Mouse (Mus musculus) retina, postnatal 1 day (tissue): ENCODE results near the gene Plcg2.
A peak's percentile ranks its signal among the peaks of the same experiment; 100 is the strongest.

ENCODE experiments used
- DNase-seq: peaks from one replicate; pipeline ENCODE4 v3.0.0-alpha.2; 2012

The Plcg2 gene

DNA sequence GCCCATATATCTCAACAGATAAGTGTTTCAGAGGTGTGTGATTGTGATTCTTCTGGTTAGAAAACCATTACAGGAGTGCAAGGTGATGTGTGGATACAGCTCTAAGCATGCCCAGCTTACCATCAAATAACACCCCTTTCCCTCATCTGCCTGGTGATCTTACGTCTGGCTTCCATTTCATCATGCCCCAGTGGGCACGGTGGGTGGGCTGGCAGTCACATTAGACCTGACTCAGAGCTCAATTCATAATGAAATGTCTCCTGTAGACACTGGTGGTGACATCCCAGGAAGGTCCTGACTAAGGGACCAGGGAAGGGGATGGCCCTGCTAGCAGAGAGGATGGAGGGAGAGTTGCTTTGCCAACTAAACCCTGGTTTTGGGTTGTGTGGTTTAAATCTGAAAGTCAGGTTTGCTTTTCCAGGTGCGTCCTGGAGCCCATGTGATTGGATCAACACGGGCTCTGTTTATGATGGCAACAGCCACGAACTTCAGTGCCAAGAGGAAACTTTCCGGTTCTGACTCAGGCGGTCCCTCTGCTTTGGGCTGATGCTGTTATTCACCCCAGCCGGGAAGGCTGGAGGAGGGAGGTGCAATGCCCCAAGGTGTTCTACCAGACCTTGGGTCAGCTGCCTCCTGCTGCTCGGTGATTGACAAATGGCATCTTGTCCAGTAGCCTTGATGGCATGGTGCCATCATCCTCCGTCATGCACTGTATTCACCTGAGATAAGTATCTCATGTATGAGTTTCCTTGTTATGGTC lies 9.7 kb upstream of the Plcg2 start:
- DNase-seq = no peak

DNA sequence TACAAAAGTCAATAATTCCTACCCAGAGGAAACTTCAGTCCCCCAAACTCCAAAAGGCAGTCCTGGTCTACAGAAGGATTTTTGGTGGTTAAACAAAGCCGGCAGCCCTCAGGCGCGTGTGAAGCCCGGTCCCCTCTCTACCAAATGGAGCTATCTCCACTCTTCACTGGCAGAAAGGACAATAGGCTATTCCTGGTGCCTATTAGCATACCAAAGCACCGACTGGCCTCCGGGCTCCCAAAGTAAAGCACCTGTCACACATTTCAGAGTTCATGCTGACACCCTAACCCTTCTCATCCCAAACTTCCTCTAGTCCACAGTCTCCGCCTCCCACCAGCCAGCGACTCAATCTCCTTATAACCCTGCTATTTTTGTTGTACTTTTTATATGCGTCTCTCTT lies 4.5 kb upstream of the Plcg2 start:
- no peak for DNase-seq

DNA sequence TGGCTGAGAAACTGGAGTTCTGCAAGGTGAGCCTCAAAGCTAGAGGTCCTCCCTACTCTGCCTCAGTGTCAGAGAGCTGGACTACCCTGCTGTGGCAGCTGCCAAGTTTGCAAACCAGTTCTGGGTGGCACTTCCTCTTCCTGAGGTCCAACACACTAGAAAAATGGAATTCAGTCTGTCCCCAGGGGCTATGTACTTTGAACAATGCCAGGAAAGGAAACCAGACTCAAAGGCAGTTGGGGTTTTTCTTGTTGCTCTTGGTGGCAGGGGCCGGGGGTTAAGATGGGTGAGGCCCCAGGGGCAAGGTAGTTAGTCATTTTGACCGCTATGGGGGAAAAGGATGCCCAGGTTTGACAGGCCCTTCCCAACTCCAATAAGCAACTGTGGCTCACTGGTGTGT lies 3.2 kb upstream of the Plcg2 start:
- DNase-seq = no peak

DNA sequence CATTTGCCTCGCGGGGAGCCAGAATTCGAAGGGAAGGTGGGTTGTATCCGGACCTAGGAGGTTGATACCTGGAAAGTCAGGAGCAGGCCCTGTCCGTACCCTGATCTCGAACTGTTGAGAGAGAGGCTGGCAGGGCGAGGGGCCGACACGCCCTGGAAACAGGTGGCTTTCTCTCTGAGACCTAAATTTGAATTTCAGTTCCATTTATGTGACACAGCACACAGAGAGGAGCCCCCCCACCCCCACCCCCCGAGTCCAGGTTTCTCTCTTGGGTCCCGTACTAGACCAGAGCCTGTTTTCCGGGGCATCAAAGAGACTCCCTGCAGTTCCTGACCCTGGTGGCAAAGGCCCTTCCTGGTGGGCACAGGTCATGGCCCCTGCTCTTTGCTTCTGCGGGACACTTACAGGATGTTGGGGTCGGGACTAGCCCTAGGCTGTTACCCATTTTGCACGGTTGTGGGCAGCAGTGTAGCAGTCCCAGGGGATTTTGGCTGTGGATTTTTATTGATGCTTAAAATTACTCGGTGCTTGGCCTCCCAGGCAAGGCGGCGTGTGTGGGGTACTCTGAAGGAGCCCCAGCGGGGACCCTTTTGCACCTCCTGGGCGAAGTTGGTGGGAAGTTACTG lies 937 bp downstream of the Plcg2 start:
- DNase-seq = no peak

DNA sequence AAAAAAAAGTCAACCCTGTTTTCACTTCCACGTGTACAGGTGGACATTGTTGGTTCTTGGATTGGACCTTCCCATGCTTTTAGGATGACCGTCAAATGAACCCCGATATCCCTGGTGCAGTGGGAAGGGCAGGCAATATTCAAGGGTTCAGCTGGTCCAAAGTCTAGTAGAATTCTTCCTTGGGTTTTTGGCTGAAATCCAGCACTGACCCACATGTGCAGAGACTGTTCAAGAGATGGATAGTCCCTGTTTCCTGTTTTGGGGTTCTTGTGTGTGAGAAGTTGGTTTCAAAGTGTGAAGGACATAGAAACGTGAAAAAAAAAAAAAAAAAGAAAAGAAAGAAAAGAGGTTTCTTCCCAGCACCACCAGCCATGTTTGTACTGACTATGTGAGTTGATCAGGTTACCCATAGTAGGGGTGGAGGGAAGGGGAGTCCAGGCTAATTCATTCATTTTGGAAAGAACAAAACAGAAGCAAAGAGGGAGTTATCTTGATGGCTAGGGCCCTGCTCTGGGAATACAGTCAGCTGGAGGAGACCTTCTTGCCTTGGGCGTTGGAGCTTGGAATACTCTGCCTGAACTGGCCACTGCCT lies 2.2 kb downstream of the Plcg2 start:
- no peak for DNase-seq

DNA sequence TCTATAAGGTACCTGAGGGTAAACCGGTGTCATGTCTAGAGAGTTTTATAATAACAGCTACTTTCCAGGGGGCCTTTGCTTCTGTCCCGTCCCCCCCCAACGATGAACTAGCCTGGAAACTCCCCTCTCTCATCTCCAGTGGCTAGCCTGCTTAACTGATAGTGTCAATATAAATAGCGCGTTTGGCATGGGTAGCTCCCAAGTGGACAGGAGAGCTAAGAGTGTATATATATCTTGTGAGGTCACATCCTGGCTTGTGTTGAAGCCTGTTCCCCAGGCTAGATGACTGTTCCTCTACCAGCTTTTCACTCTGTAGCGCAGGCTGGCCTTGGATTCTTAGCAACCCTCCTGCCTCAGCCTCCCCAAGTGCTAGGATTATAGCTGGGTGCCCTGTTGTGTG lies 3.2 kb downstream of the Plcg2 start:
- DNase-seq = no peak

DNA sequence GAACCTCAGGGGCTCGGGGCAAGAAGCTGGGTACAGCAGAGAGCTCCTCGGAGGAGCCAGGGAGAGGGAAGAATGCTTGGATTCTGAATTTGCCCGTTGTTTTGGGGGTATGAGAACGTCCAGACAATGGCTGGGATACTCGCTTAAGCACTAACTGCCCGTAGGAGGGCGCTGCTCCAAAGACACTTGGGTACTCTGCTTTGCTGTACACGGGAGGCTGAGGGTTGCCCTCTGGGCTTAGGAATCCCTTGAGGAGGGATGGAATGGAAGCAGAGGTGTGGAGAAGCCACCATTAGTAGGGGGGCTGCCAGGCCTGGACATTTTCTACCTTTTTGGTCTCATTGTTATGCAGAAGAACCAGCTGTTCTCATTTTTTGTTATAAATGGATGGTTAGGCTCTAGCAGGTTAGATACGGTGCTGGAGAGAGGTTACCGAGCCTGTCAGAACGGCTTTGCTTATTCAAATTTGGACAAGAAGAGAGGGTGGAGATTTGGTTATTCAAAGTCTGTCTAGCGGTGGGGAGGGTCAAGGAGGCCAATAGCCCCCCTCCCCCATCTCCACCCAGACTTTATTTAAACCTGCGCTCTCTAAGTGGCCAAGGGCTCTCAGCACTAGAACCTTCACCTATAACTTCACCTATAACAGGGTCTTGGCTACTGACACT lies 5.4 kb downstream of the Plcg2 start:
- DNase-seq = no peak

DNA sequence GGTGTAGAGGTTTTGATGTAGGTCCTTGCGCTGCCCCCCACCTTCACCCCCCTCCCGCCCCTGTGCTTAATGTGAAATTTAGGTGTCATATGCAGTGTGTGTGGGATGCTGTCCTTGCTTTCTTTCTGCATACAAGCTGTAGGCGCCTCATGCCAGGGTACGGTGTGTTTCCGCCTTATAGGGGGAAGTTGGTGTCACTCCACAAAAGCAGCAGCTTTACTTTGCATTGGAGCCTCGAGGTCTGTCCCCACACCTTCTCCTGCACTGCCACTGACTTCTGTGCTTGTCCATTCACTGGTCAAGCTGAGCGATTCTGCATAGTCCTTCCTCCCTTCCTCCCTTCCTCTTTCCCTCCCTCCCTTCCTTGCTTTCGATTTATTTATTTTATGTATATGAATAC lies 9.6 kb downstream of the Plcg2 start:
- no peak for DNase-seq

DNA sequence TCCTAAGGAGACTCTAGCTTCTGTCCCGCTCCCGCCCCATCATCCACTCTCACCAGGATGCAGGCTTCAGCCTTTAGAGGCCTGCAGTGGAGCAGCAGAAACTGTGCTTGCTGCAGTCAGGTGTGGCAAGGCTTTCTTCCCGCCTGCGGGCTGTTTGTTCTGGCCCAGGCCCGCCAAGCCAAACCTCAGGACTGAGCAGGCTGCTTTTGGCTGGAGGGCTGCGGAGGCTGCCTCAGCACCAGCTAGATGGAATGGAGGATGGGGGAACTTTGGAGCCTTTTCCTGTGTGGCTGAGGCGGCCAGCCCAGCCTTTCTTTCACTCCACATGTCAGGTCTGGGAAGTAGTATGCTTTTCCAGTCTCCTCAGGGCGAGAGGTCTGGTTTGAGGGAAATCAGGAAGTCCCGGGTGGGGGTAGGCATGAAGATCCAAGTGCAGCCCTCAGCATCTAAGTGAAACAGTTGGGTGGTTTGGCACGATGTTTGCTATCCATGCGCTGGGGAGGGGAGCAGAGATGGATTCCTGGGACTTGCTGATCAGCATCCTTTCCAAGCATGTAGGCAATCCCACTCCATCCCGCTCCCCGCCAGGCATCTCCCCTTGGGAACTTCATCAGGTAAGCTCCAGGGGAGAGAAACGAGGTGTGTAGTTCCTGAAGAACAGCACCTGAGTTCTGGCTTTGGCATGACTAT lies 18.9 kb downstream of the Plcg2 start:
- DNase-seq = no peak

DNA sequence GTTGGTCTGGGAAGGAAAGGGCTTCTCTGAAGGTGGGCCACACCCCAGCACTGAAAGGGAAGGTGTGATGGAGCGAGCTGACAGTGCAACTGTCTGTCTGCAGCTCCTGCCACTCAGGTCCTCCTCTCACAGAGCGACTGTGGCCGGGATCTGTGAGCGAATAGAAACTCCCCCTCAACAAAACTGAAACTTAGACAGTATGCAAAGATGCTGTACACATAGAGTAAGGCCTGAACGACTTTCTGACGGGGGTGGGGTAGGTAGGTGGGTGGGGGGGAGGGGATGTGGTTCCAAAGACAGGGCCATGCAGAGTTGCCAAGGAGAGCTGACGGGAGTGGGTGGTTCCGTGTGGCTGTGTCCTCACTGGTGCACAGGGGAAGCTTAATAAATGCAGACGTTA lies 19.8 kb downstream of the Plcg2 start:
- no peak for DNase-seq

DNA sequence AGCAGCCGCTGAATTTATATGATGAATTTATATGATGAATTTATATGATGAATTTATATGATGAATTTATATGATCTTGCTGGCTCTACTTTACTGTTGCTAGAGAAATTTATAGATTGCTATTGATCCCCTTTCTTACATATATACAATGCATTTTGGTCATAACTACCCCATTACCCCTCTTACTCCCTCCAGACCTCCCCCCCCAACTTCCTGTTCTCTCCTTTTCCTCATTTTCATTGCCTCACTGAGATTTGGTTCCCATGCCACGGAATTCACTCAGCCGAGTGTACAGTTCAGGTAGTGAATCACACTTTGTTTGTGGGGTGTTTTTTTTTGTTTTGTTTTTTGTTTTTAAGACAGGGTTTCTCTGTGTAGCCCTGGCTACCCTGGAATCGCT lies 20.8 kb downstream of the Plcg2 start:
- no peak for DNase-seq

DNA sequence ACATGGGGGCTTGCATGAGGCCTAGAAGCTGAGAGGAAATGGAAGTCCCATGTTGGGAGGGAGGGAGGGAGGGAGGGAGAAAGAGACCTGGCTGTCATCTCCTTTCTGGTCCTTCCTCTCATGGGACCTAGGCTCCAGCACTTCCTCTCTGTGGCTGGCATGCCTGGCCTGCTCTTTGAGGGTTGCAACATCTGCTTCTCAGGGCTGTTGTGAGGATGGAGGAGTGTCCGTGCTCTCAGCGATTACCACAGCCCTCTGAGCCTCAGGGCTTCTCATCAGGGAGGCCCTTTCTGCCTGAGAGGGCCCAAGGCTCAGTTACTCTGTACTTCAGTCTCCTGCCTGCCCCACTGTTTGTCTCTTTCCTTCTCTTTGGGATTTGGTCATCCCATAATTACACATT lies 28.1 kb downstream of the Plcg2 start:
- no peak for DNase-seq

DNA sequence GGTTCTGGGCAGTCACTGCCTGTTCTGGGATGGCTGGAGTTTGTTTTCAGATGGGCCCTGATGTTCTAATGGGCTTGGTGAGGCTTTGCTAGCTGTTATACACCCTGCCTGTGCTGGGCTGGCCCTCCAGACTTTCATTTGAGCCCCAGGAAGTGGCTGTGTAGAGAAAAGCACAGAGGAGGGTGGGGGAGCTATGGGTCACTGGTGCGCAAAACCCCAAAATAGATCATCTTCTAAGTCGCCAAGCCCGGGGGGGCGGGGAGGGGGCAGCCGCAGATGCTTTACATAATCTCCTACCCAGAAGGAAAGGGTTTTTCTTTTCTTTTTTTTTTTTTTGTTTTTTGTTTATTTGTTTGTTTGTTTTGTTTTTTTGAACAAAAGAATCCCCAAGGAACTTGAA lies 29.9 kb downstream of the Plcg2 start:
- no peak for DNase-seq

DNA sequence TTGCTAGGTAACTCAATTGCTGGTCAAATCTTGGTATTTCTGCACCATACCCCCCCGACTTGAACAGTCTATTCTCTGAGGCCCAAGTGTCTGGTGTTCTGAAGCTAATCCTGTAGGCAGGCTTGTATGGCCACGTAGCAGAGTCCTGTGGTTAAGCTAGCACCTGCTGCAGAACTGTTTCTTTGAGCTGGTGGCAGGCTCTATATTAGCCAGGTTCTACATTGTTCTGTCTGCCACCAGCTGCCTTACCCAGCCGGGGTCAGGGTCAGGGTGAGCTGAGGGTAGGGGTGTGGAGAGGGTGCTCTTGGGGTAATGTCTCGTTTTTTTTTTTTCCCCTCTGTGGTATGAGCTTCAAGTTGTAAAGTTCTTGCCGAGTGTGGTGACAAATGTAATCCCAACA lies 31.1 kb downstream of the Plcg2 start:
- no peak for DNase-seq

DNA sequence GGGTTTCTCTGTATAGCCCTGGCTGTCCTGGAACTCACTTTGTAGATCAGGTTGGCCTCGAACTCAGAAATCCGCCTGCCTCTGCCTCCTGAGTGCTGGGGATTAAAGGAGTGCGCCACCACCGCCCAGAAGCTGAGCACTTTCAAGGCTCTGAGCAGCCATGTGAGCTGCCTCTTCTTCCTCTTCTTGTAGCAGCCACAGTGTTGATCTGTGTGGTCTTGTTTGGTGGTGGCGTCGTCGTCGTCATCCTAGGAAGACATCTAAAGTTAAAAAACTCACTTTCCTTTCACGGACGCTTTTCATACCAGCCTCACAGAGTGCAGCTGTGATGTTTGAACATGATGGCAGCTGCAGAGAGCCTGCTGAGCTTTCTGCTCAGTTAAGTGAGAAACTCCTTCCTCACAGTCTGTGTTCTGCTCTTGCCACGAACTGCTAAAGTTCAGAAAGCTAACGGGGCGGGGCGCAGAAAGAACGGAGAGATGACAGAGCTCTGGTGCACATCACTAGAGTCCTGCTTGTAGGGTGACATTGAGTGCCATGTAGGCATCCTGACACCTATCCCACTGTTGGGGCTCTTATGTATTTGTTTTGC lies 34.4 kb downstream of the Plcg2 start:
- no peak for DNase-seq

DNA sequence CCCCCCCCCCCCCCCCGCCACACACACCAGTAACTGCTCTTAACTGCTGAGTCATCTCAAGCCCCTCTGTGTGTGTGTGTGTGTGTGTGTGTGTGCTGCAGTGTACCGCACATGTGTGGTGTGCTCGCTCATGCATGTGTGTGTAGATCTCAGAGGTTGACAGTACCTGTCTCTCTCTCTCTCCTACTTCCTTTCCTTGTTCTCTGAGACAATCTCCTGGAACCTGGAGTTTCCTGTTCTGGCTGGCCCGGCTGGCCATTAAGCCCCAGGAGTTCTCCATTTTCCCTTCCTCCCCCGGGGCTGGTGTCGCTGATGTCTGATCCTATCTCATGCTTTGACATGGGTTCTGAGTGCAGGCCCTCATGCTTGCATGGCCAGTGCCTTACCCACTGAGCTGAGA lies 38.8 kb downstream of the Plcg2 start:
- DNase-seq = peak; percentile 21

DNA sequence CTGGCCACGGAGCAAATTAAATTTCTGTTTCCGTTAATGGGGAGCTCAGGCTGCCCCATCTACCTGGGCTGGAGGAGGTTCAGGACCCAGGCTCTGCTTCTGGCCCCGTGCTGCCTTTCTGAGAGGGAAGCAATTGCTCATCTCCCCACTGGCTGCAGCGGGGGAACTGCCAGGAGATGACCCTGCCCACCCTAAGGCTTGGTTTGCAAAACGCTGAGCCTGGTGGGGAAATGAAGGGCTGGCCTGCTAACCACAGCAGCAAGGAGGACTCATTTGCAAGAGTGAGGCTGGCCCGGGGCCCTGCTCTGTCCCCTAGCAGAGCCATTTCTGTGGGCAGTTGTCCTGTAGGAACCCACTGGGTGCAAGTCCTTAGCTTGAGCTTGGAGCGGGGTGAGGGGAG lies 39.7 kb downstream of the Plcg2 start:
- no peak for DNase-seq

DNA sequence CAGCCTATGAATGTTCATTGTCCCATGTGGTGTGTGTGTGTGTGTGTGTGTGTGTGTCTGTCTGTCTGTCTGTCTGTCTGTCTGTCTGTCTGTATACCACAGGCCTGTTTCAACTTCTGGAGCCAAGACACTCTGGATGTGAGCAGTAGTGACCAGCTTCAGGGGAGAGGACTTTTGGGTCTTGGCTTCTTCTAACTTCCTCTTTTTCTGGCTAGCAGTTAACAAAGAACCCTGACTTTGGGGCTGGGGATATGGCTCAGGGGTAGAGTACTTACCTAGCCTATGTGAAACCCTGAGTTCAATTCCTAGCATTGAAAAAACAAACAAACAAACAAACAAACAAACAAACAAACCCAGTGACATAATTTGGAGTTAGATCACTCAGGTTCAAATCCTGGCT lies 44.9 kb downstream of the Plcg2 start:
- DNase-seq = no peak

DNA sequence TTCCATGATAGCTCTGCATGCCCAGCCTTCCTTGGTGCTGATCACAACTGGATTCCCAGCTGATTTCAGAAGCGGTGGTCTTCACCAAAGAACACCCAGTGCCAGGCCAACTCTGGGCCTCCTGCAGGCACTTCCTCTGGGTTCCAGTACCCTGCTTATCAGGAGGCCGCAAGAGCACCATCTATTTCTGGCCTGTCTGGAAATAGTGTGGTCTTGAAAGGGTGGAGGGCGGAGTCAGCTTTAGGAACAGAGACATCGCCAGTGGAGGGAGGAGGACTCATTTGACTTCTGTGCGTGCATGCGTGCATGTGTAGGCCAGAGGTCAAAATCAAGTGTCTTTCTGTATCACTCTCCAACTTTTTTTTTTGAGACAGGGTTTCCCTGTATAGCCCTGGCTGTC lies 45.7 kb downstream of the Plcg2 start:
- no peak for DNase-seq

DNA sequence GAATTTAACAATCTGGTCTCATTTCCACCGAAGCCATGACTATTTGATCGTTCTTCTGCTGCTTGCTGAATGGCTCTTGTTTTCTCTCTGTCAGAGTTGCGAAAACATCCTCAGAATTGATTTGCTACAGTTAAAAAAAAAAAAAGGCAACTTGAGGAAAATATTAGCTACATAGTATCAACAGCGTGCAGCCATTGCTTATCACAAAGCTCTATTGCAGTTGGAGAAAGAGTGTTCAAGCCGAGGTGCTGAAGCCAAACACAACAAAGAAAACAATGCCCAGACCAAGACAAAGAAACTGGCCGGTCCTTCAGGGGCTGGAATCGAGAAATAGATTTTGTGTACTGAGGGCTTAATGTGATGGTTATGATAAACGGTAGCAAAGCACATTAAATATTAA lies 47.0 kb downstream of the Plcg2 start:
- no peak for DNase-seq

DNA sequence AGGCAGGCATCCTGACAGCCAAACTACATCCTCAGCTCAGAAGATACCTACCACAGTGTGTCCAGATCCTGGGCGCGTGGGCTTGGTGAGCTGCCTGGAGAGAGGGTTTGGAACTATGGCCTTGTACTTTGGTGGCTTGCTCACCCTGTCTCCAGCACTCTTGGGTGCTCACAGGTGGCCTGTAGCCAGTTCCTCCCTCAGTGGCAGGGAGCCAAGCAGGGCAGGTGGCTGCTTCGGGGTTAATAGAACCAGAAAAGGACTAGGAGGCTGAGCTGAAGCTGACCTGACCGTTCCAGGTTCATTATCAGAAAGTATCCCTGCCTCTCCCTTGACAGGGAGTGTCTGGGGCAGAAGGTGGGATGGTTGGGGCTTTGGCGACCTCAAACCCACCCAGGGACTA lies 48.3 kb downstream of the Plcg2 start:
- DNase-seq = no peak

DNA sequence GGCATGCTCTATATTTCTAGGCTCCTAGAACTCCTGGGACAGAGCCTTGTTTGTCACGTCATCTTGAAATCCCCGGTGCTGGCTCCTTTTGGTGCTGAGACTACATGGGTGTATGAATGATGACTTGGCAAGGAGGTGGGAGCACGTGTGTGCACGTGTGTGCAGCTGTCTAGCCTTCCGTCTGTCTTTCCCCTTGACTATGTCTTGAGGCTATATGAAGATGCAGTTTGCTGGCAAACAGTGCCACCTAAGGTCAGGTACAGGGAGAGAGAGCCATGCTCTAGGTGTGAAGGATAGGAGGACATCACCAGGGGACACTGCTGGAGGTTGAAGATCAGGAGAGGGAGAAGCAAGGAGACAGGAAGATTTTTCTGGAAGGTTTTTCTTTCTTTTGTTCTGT lies 49.9 kb downstream of the Plcg2 start:
- no peak for DNase-seq

DNA sequence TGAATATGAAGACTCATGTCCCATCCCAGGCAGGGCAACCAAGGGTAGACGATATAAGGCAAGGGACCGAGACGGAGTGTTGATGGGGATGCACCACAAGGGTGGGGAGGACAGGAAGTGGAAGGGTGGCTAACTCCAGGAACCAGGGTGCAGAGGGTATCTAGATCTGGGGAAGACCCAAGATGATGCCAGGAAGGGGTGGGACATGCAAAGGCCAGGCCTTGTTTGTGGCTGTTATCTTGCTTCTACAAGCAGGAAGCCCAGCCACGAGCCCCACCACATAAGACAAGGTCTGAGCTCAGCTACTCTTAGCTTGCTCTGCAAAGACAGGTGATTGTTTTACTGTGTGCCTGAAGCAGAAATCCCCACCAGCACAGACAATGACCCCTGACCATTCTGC lies 50.4 kb downstream of the Plcg2 start:
- DNase-seq = no peak
